Mouse (Mus musculus) cortical plate, adult 2 months (tissue): ENCODE measurements around the gene Nol4l.

Experiments
- CTCF ChIP-seq: fragments of 200-500 bp; IDR thresholded peaks from 2 replicates; pipeline ENCODE4 v1.5.1; 2011; ENCODE audit warnings: mild to moderate bottlenecking, control low read depth, low read length; ENCODE audit not compliant: insufficient read depth; ENCODE audit errors: extremely low read depth
- POLR2A ChIP-seq: fragments of 200-500 bp; IDR thresholded peaks from 2 replicates; pipeline ENCODE4 v1.6.1; 2011; ENCODE audit warnings: mild to moderate bottlenecking, low read length, control low read depth; ENCODE audit not compliant: insufficient read depth; ENCODE audit errors: extremely low read depth

- no peak for TF ChIP-seq POLR2A
- TF ChIP-seq CTCF = no peak
Measured at GRCm38 (mm10) chr2:153433859-153434258, 95.9 kb downstream of the Nol4l start.
